Mouse (Mus musculus) thymus, adult 2 months (tissue): ENCODE data around the gene Ap1s1.

Experiments used
- CTCF ChIP-seq: fragments of 200-500 bp; IDR thresholded peaks from 2 replicates; pipeline ENCODE4 v1.5.1; 2012; ENCODE audit warnings: mild to moderate bottlenecking, control low read depth, low read length, moderate library complexity, borderline replicate concordance; ENCODE audit not compliant: control insufficient read depth, poor library complexity, insufficient read depth; ENCODE audit errors: extremely low read depth
- POLR2A ChIP-seq: fragments of 200-500 bp; IDR thresholded peaks from 2 replicates; pipeline ENCODE4 v1.6.1; 2012; ENCODE audit warnings: mild to moderate bottlenecking, low read length, control low read depth, moderate library complexity; ENCODE audit not compliant: control insufficient read depth, poor library complexity, insufficient read depth; ENCODE audit errors: extremely low read depth

GRCm38 (mm10) chr5:137031076-137032032 lies 14.6 kb downstream of the Ap1s1 start:
- no peak for TF ChIP-seq CTCF
- no peak for TF ChIP-seq POLR2A
